Mouse (Mus musculus) ovary, adult 2 months (tissue): Measurements from ENCODE around the gene Spint4. TPM values are rescaled to one million over a fixed set of nuclear protein-coding genes. Genes with fewer than 3 reads are reported as not detected.

Source experiments
- polyA plus RNA-seq: library from polyadenylated mRNA; depleted of rRNA; stranded (reverse); fragments of >200 nt; gene quantifications from 2 replicates; pipeline ENCODE4 v1.2.3, GENCODE M21; 2012; rRNA removed

Spint4 gene
- polyA plus RNA-seq = not detected in 2 replicates

DNA sequence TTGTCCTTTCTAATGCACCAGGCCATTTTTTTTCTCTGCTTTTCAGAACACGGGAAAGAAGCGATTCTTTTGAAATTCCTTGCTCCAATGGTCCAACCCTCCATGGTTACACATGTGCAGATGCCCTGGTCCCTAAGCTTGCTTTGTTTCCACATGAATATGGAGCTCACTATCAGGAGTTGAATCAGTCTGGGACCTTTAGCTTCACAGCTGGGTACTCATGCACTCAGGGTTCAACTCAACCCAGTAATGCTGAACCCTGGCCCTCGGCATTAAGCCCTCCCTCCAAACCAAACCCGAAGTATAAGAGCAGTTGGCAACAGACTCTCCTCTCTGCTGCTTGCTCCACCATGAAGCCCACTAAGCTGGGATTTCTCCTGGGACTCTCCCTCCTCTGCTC lies at the start of gene Spint4:
TSS of gene Spint4 (plus strand) at position 301 of the 400 bp plus-strand sequence.

DNA sequence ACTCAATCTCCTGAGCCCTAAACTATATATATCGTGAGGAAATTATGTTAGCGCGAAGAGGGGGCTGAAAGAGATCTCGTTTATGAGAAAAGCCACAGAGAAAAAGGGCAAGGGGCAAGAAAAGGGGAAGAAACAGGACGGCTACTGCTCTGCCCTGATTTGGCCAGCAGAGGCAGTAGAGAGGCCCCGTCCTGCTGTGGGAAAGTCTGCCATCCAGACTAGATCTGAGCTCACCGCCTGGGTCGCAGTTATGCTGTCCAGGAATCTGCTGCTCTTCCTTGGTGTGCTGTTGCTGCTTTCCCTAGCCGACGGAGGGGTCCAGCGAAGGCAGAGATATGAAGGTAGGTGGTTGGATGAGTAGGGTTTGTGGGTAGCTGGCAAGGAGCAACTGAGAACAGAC lies 42.4 kb upstream of the Spint4 start, which contains the start of gene Wfdc10:
TSS of gene Wfdc10 (plus strand) at position 189 of the 400 bp plus-strand sequence.

DNA sequence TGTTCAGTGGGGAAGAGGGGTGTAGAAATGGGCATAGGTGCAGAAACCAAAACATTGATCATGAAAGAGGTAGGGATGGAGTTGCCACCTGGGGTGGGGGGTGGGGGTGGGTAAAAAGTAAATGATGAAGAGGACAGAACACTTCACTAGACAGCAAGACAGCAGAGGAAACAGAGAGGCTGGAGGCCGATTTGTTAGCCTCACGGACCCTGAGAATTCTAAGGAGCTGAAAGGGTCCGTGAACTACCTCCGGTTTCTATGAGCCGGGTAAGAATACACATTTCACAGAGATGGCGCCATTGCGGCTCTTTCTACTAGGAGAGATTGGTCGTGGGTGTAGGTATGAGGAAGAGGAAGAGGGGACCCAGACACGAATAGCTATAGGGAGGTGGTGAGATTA lies 41.8 kb upstream of the Spint4 start, which contains the start of gene Wfdc9:
TSS of gene Wfdc9 (minus strand) at position 101 of the 400 bp plus-strand sequence.

DNA sequence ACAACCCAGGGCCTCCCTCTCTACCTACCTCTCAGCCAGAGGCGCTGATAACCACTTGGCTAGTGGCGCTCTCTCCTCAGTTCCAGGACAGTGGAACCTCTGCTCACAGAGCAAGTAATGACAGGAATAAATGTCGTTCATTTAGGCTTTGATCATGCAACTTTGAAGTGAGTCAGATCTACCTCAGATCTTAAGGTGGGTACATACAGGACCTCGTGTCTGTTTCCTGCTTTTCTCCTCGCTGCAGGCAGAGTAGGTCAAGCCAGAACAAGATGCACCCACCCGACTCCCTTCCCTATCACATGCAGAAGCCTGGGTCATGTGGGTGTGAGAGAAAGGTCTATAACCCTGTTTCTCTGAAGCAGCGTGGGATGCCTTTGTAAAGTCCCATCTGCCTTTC lies 24.3 kb upstream of the Spint4 start, which contains the start of gene Wfdc11:
TSS of gene Wfdc11 (minus strand) at position 101 of the 400 bp plus-strand sequence.

DNA sequence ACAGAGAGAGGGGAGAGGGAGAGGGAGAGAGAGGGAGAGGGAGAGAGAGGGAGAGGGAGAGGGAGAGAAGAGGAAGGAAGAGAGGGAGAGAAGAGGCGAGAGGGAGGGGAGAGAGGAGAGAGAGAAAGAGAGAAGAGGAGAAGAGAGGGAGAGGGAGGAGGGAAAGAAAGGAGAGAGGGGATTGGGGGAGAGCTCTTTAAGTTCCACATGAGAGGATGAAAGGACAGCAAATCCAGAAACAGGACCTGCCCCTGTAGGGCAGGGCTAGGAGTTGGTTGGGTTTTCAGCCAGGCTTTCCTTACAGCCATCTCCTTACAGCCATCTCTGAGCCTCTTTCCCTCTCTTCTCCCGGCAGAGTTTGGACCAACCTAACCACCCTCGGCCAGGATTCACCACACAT lies 13.5 kb upstream of the Spint4 start, which contains the start of gene Wfdc13:
TSS of gene Wfdc13 (plus strand) at position 301 of the 400 bp plus-strand sequence.

DNA sequence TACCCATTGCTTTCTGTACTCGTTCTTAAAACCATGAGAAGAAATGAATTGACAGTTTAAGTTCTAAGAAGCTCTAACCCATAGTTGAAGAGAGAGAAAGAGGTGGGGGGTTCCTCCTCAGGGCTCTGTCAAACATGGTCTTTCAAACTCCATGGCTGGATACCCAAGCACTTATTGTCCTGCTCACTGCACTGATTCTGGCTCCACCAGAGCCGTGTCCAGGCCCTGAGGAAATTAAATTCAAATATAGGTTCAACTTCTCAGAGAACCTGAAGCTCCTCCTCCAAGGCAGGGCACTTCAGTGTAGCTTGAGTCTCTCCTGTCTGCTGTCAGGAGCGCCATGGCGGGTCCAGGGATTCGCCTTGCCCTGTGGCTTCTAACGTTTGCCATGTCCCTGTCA lies 16.7 kb downstream of the Spint4 start, which contains the start of gene Spint5:
TSS of gene Spint5 (plus strand) at position 301 of the 400 bp plus-strand sequence.

DNA sequence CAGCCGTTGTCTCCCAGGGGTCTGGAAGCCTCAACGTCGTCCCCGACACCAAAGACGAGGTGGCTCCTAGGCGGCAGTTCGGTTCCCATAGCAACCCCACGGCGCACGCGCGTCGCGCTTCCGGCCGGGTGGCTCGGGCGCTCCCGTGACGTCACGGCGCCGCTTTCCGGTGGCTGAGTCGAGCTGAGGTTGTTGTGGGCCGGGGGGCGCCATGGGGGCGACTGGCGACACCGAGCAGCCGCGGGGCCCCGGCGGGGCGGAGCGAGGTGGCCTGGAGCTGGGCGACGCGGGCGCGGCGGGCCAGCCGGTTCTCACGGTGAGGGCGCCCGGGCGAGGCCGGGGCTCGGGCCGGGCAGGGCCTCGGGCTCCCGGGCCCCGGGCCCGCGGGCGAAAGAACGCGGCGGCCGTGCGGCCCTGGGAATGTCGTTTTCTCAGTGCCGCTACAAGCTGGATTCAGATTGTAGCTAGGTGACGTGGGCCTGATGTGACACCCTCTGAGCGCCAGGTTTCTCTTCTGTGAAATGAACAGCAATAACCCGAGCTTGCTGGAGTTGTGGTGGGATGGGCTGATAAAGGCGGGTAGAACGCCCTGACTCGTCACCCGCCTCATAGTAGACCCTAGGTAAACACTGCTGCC lies 47.7 kb downstream of the Spint4 start, which contains the start of the genes Wfdc3 and Dnttip1:
TSS of gene Wfdc3 (minus strand) at position 89 of the 637 bp plus-strand sequence.
TSS of gene Dnttip1 (plus strand) at position 141 of the 637 bp plus-strand sequence.

Other genes starting within 250 kb of the Spint4 start
- gene Sys1, start 241.5 kb upstream of the Spint4 start, polyA plus RNA-seq = 190 and 302 TPM in 2 replicates
- gene Gm20458, start 237.5 kb upstream of the Spint4 start, polyA plus RNA-seq = 92.2 and 115 TPM in 2 replicates
- gene Trp53tg5, start 224.8 kb upstream of the Spint4 start, polyA plus RNA-seq = not detected in 2 replicates
- 82.7 and 94.8 TPM in 2 replicates for gene Dbndd2, start 212.4 kb upstream of the Spint4 start, polyA plus RNA-seq
- 211 and 273 TPM in 2 replicates for gene Pigt, start 201.0 kb upstream of the Spint4 start, polyA plus RNA-seq
- 222 and 266 TPM in 2 replicates for gene Wfdc2, start 136.1 kb upstream of the Spint4 start, polyA plus RNA-seq
- gene Spint3, start 125.0 kb upstream of the Spint4 start, polyA plus RNA-seq = not detected in 2 replicates
- gene Wfdc6a, start 113.1 kb upstream of the Spint4 start, polyA plus RNA-seq = 1.2 TPM in 2 replicates
- gene Eppin, start 104.9 kb upstream of the Spint4 start, polyA plus RNA-seq = 1.6 and 1.7 TPM in 2 replicates
- 0.36 and 0.62 TPM in 2 replicates for gene Wfdc6b, start 85.0 kb upstream of the Spint4 start, polyA plus RNA-seq
- 1.0 and 1.4 TPM in 2 replicates for gene Wfdc8, start 84.9 kb upstream of the Spint4 start, polyA plus RNA-seq
- gene Wfdc16, start 59.7 kb upstream of the Spint4 start, polyA plus RNA-seq = 0.33 TPM in 1 of 2 replicates, not detected in the other
- 44.5 and 78.3 TPM in 2 replicates for gene Wfdc10, start 42.5 kb upstream of the Spint4 start, polyA plus RNA-seq
- gene Wfdc9, start 41.9 kb upstream of the Spint4 start, polyA plus RNA-seq = not detected in 2 replicates
- gene Wfdc11, start 24.4 kb upstream of the Spint4 start, polyA plus RNA-seq = not detected in 2 replicates
- 0.49 and 0.74 TPM in 2 replicates for gene Wfdc13, start 13.4 kb upstream of the Spint4 start, polyA plus RNA-seq
- gene Spint5, start 16.8 kb downstream of the Spint4 start, polyA plus RNA-seq = not detected in 2 replicates
- gene Wfdc3, start 47.4 kb downstream of the Spint4 start, polyA plus RNA-seq = 1.3 and 2.9 TPM in 2 replicates
- gene Dnttip1, start 47.5 kb downstream of the Spint4 start, polyA plus RNA-seq = 70.1 and 74.7 TPM in 2 replicates
- gene Ube2c, start 71.4 kb downstream of the Spint4 start, polyA plus RNA-seq = 63.8 and 111 TPM in 2 replicates
- gene Tnnc2, start 81.5 kb downstream of the Spint4 start, polyA plus RNA-seq = 0.77 TPM in 1 of 2 replicates, not detected in the other
- 62.2 and 74.1 TPM in 2 replicates for gene Snx21, start 87.3 kb downstream of the Spint4 start, polyA plus RNA-seq
- 55.4 and 62.0 TPM in 2 replicates for gene Acot8, start 106.4 kb downstream of the Spint4 start, polyA plus RNA-seq
- 4.4 and 4.9 TPM in 2 replicates for gene Zswim3, start 106.6 kb downstream of the Spint4 start, polyA plus RNA-seq
- gene Zswim1, start 124.2 kb downstream of the Spint4 start, polyA plus RNA-seq = 16.5 and 18.3 TPM in 2 replicates
- 0.44 and 0.46 TPM in 2 replicates for gene Spata25, start 130.0 kb downstream of the Spint4 start, polyA plus RNA-seq
- 262 and 403 TPM in 2 replicates for gene Ctsa, start 134.4 kb downstream of the Spint4 start, polyA plus RNA-seq
- gene Neurl2, start 135.0 kb downstream of the Spint4 start, polyA plus RNA-seq = 15.8 and 20.4 TPM in 2 replicates
- gene Pltp, start 159.2 kb downstream of the Spint4 start, polyA plus RNA-seq = 173 and 213 TPM in 2 replicates
- gene Pcif1, start 180.8 kb downstream of the Spint4 start, polyA plus RNA-seq = 46.6 and 47.4 TPM in 2 replicates
- 43.6 and 45.0 TPM in 2 replicates for gene Zfp335, start 213.3 kb downstream of the Spint4 start, polyA plus RNA-seq
- 9.3 and 10.8 TPM in 2 replicates for gene Mmp9, start 242.3 kb downstream of the Spint4 start, polyA plus RNA-seq